Mouse (Mus musculus) lung, postnatal 4 days (tissue): ENCODE measurements at regions not wholly inside any gene's neighbourhood (a gene's known extent, or its start where the extent isn't known, plus 50 kb on each side); places are given as distances from the start of the nearest gene placed in this dataset.
"Not testable (repeated sequence)": the region's sequence is repeated elsewhere in the genome, so short reads cannot be mapped to it uniquely, and the experiment has no call there.

Source experiments
- DNase-seq, 2 experiments: peaks; one replicate each; pipeline ENCODE4 v3.0.0; 2021

DNA sequence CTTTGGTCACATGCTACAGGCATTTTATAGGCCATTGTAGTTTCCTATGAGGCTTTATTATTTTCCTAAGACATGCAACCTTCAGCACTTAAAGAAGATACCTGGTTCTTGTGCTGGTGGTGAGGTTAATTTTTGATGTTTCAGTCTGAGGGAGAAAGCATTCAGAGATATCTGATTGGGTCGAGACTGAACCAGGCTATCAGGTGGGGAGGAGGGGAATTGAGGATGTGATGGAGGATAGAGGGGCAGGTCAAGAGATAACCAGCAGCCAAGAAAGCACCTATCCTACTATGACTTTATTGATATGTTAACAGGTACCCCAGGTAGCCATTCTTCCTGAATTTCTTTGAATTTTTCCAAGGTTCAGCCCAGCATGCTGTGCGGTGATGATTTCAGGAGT lies 74.1 kb upstream of the Zfp988 start:
- not testable (repeated sequence) for DNase-seq

DNA sequence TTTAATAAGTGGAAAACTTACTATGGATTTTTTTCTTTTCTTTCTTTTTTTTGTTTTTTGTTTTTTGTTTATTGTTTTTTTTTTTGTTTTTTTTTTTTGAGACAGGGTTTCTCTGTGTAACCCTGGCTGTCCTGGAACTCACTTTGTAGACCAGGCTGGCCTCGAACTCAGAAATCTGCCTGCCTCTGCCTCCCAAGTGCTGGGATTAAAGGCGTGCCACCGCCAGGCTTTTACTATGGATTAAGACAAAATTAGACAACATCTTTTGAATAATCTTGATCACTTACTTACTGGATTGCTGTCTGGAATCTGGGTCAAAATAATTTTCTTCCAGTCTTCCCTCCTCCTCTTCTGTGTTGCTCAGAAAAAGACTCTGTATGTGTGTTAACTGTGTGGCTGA lies 73.7 kb upstream of the Zfp988 start:
- not testable (repeated sequence) for DNase-seq

DNA sequence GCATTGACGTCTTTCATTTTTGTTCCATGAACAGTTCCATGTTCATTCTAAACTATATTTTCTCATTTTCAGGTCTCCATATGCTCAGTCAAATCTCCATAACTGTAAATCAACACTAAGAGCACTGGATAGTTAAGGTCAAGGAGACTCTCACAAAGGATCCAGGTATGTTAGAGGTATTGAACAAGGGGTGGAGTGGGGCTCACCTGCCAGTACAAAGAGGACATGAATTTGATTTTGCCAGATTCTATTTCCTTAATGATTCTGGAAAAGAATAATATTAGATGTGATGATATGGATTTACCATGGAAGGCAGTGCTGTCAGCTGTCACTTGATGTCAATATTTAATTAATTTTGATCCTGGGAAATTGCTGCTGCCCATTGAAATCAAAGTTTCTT lies 73.2 kb upstream of the Zfp988 start:
- DNase-seq = not testable (repeated sequence)

DNA sequence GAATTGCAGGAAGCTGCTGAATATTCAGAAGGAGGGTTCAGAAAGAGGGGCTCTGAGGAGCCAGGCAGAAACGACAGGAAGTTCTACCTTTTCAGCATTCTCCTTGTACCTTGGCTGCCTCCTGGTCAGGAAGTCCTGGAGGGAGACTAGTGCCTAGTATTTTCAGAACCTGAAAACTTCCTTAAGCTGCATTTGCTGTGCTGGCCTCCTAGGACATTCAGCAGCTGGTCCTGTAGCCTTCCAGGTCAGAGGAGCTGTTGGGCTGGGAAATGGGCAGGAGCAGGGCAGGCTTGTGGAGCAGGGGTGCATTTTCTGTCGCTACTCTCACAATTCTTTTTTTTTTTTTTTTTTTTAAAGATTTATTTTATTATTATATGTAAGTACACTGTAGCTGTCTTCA lies 71.2 kb upstream of the Zfp988 start:
- not testable (repeated sequence) for DNase-seq

DNA sequence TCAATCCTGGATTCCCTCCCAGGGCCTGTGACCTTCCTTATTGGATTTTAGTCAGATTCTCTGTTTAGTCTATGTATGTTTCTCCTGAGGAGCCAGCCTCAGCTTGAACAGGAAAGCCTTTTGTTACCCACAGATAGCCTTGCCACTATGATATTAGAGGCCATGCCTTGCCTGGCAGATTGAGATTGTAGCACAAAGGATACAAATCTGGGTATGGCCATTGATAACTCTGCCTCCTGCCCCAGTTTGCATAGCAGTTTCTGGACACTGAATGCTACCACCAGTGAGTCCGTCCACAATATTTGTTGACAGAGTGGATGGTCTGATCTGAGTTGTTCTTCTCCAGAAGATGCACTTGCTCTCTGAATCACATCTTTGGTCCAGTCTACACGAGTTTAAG lies 70.0 kb upstream of the Zfp988 start:
- not testable (repeated sequence) for DNase-seq

DNA sequence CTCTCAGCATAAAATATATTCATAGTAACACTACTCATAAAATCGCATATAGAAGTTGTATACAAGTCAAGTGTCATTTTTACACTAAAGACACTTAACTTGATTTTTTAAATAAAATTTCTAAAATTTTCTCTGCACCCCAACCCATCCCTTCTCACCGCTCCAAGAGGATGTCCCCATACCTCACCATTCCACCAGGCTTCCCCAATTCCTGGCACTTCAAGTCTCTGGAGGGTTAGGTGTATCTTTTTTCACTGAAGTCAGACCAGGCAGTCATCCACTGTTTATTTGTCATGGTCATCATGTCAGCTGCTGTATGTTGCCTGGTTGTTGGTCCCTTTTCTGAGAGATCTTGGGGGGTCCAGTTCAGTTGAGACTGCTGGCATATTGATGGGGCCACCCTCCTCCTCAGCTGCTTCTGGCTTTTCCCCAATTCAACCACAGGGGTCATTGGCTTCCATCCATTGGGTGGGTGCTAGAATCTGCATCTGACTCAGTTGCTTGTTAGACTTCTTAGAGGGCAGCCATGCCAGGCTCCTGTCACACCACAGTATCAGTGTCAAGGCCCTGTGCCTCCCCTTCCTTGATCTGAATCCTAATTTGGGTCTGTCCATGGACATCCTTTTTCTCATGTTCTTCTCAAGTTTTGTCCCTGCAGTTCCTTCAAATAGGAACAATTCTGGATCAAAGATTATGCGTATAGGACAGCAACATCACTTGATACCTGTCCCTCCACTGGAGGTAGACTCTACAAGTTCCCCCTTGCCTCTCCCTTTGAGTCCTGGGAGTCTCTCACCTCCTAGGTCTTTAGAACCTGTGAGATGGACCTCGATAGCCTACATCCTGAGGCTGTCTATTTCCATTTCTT lies 63.9 kb upstream of the Zfp988 start:
- peak in 1 of 2 experiments; percentile 20 for DNase-seq

DNA sequence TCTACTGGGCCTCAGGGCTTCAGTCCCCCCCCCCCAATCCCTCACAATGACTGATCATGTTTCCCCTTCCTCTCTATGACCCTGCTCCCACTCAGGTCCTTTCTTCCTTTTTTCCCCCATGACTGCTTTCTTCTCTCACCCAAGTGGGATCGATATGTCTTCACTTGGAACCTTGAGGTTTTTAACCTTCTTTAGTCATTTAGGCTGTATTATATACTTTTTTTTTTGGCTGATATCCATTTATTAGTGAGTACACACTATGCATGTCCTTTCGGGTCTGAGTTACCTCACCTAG lies 63.3 kb upstream of the Zfp988 start:
- no peak for DNase-seq

DNA sequence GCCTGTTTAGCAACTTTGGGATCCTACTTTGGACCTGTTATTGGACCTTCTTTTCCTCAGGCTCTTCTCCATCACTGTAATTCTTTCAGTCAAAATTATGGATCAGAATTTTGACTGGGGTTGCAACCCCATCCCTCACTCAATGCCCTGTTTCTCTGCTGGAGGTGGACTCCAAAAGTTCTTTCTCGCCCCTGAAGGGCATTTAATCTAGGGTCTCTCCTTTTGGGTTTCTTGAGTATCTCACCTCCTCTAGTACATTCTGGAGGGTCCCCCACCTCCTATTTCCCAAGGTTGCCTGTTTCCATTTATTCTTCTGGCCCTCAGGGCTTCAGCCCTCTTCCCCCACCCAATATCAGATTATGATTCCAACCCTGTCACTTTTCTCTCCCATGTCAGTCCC lies 56.9 kb upstream of the Zfp988 start:
- not testable (repeated sequence) for DNase-seq
